Mouse (Mus musculus): ENCODE data around the gene Wdfy3. TPM values are rescaled to one million over a fixed set of nuclear protein-coding genes. Genes with fewer than 3 reads are reported as not detected.
"Not testable (repeated sequence)": the region's sequence is repeated elsewhere in the genome, so short reads cannot be mapped to it uniquely, and the experiment has no call there.

Gene Wdfy3
- total RNA-seq, 2 experiments from 2014 or later: 15.9 to 17.8 TPM

GRCm38 (mm10) chr5:102006218-102006941, 63.3 kb downstream of the Wdfy3 start:
- no peak for ATAC-seq (replicated peaks; ENCODE audit: low FRiP score, poor library complexity, severe bottlenecking)

GRCm38 (mm10) chr5:102003371-102003770, 66.3 kb downstream of the Wdfy3 start:
- no peak for ATAC-seq (replicated peaks; ENCODE audit: low FRiP score, poor library complexity, severe bottlenecking)

- ATAC-seq (replicated peaks; ENCODE audit: low FRiP score, poor library complexity, severe bottlenecking): no peak
Measured at GRCm38 (mm10) chr5:102001026-102001425, 68.7 kb downstream of the Wdfy3 start.

- no peak for ATAC-seq (replicated peaks; ENCODE audit: low FRiP score, poor library complexity, severe bottlenecking)
Measured at GRCm38 (mm10) chr5:101998971-101999370, 70.8 kb downstream of the Wdfy3 start.

GRCm38 (mm10) chr5:101996036-101996735, 73.5 kb downstream of the Wdfy3 start:
- ATAC-seq (replicated peaks; ENCODE audit: low FRiP score, poor library complexity, severe bottlenecking): no peak

GRCm38 (mm10) chr5:101995451-101995995, 74.2 kb downstream of the Wdfy3 start:
- peak; percentile 68 for ATAC-seq (replicated peaks; ENCODE audit: low FRiP score, poor library complexity, severe bottlenecking)

- no peak for ATAC-seq (replicated peaks; ENCODE audit: low FRiP score, poor library complexity, severe bottlenecking)
Measured at GRCm38 (mm10) chr5:101993996-101994395, 75.7 kb downstream of the Wdfy3 start.

- no peak for ATAC-seq (replicated peaks; ENCODE audit: low FRiP score, poor library complexity, severe bottlenecking)
Measured at GRCm38 (mm10) chr5:101992969-101993670, 76.6 kb downstream of the Wdfy3 start.

GRCm38 (mm10) chr5:101990298-101990845, 79.3 kb downstream of the Wdfy3 start:
- no peak for ATAC-seq (replicated peaks; ENCODE audit: low FRiP score, poor library complexity, severe bottlenecking)

GRCm38 (mm10) chr5:101988476-101988875, 81.2 kb downstream of the Wdfy3 start:
- ATAC-seq (replicated peaks; ENCODE audit: low FRiP score, poor library complexity, severe bottlenecking): no peak

- ATAC-seq (replicated peaks; ENCODE audit: low FRiP score, poor library complexity, severe bottlenecking): no peak
Measured at GRCm38 (mm10) chr5:101986694-101987093, 83.0 kb downstream of the Wdfy3 start.

GRCm38 (mm10) chr5:101982239-101982638, 87.5 kb downstream of the Wdfy3 start:
- ATAC-seq (replicated peaks; ENCODE audit: low FRiP score, poor library complexity, severe bottlenecking): no peak

- ATAC-seq (replicated peaks; ENCODE audit: low FRiP score, poor library complexity, severe bottlenecking): peak; percentile 80
Measured at GRCm38 (mm10) chr5:101979594-101979993, 90.1 kb downstream of the Wdfy3 start.

GRCm38 (mm10) chr5:101972594-101972993, 97.1 kb downstream of the Wdfy3 start:
- ATAC-seq (replicated peaks; ENCODE audit: low FRiP score, poor library complexity, severe bottlenecking): not testable (repeated sequence)

GRCm38 (mm10) chr5:101968153-101968851, 101.4 kb downstream of the Wdfy3 start:
- peak; percentile 30; the same call in 1 of the 2 replicates for ATAC-seq (replicated peaks; ENCODE audit: low FRiP score, poor library complexity, severe bottlenecking)

GRCm38 (mm10) chr5:101967832-101968152, 101.9 kb downstream of the Wdfy3 start:
- ATAC-seq (replicated peaks; ENCODE audit: low FRiP score, poor library complexity, severe bottlenecking): no peak; the same call in 1 of the 2 replicates

- ATAC-seq (replicated peaks; ENCODE audit: low FRiP score, poor library complexity, severe bottlenecking): no peak
Measured at GRCm38 (mm10) chr5:101962824-101963223, 106.9 kb downstream of the Wdfy3 start.

GRCm38 (mm10) chr5:101959369-101959768, 110.4 kb downstream of the Wdfy3 start:
- ATAC-seq (replicated peaks; ENCODE audit: low FRiP score, poor library complexity, severe bottlenecking): no peak

GRCm38 (mm10) chr5:101958941-101959340, 110.8 kb downstream of the Wdfy3 start:
- ATAC-seq (replicated peaks; ENCODE audit: low FRiP score, poor library complexity, severe bottlenecking): no peak

GRCm38 (mm10) chr5:101957419-101957818, 112.3 kb downstream of the Wdfy3 start:
- ATAC-seq (replicated peaks; ENCODE audit: low FRiP score, poor library complexity, severe bottlenecking): no peak
